Mouse (Mus musculus): ENCODE measurements at regions not wholly inside any gene's neighbourhood (a gene's known extent, or its start where the extent isn't known, plus 50 kb on each side); places are given as distances from the start of the nearest gene placed in this dataset.

DNA sequence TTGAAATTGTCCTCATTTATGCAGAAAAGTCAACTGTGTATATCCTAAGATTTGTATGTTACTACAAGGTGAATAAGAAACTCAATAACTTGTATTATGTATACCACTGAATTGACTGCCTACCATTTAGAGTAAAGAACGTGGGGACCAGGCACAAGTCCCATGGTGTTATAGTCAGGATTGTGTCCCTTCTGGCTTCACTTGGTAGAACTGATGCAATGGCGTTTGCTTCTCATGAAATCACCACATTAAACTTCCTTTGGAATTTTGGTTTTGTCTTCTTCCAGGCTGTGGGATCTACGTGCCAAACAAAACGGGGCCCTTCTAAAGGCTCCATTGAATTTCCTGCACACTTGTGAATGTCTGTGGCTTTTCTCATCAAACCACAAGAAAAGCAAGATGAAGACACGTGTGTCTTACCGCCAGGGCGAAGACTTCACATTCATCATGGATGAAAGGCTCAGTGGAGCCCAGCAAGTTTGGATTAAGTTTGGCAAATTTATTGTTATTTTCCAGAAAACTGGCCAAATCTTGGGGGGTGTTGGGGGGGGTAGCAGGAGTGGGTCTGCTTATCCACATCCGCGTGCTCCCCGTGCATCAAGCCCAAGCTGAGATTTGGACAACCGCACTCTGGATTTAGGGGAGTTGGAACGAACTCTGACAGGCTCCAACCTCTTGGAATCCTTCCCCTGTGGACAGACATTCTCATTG is 353.3 kb downstream of the Ankrd50 start:
- DNase-seq (ENCODE audit: low spot score in 2 of 2) = no peak

DNA sequence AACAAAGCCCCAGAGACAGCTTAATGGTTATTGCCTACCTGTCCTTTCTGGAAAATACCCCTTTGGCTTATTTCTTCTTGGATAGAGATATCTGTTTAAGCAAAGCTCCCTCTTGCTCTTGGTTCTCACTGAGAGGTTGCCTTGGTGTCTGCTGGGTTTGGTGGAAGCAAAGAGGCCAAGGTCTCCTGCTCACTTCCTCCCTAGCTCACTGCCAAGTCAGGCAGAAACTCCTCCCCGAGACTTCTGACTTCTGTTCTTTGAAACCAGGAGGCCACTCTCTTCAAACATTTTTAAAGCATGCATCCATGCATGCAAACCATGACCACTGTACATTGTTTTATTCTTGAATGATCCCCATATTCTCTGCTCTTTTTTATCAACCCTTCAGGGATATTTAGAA is 354.6 kb downstream of the Ankrd50 start:
- no peak for DNase-seq (ENCODE audit: low spot score in 2 of 2)

GRCm38 (mm10) chr3:38129167-38129500 is 355.5 kb downstream of the Ankrd50 start:
- no peak for DNase-seq (ENCODE audit: low spot score in 2 of 2)

- no peak for DNase-seq (ENCODE audit: low spot score in 2 of 2)
Measured at GRCm38 (mm10) chr3:38128486-38129166, 356.0 kb downstream of the Ankrd50 start.

DNA sequence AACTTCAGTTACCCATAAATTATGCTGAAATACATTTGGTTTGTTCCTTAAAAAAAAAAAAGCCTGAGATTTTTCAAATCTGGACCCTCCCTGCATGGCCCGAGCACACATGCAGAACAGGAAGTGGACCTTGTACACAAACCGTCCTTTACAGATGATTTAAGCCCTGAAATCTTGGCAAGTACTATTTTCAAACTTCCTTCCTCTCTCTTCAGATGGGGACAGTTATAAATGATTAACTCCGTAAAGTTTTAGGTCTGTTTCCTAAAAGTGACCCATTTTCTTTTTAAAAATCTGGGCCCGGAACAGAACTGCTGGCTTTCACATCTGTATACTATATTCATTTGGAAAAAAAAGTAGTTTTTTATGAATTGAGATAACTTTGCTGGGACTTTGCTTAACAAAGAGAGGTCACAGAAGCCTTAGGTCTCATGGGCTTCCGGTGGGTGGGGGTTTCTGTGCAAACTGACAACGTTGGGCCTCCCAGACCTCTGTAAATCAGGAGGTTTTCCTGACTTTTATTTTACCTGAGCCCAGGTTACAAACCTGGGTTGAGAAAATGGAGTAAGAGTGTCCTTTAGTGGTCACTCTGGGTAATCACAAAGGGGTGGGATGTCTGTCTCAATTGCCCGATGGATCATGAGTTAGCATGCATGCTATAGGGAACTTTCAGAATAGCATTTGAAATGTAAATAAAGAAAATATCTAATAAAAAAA is 368.4 kb downstream of the Ankrd50 start:
- DNase-seq (ENCODE audit: low spot score in 2 of 2) = no peak

DNA sequence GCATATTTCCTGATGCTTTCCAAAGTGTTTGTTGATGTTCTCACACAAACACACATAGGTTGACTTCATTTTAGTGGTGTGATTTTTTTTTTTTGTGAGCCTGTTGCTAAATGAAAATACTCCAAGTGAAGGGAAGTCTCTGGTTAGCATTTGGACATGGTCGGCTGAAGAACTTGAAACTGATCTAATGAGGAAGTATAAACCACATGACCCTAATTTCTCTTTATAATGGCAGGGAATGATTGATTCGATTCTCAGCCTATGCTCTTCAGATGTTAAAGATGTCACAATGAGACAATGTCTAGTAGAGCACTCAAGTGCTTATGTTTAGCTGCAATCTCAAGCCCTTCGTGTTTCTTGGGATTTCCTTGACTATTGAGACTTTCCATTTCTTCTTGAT is 372.1 kb downstream of the Ankrd50 start:
- no peak for DNase-seq (ENCODE audit: low spot score in 2 of 2)

DNA sequence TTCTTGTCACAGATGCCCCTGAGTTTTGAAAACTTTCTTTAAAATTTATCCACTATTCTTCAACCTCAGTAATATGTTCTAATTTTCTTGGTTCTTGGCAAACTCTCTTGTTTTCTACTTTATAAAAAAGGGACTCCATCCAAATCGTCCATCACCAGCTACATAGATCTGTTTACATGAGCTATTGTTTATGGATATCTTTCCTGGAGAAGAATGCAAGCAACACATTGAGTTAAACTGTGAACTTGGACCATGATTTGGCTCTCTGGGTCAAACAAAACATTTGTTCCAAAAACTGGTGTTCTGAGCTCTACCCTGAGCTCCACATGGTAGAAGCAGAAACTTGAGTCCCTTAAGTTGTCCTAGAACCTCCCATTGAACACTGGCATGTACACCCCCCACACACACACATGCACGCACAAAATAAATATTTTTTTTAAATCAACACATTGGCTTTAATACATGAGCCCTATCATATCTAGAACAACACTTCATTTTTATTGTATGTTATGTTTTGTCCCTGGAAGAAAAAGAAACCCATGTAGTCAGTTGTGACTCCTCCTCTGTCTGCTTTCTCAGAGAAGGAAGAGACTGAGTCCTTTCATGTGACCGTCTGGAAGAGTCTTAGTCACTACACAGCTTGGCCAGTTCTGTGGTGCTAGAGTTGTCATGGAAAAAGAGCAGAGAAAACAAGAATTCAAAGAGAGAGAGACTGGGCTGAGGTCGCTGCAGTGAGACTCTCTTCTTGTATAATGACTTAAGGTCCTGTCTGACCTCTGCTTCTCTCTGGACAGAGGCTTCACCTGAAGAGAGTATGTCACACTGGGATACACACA is 379.4 kb downstream of the Ankrd50 start:
- DNase-seq (ENCODE audit: low spot score in 2 of 2) = no peak

- DNase-seq (ENCODE audit: low spot score in 2 of 2) = no peak
Measured at GRCm38 (mm10) chr3:38104418-38104817, 380.1 kb upstream of the Gm5148 start.

DNA sequence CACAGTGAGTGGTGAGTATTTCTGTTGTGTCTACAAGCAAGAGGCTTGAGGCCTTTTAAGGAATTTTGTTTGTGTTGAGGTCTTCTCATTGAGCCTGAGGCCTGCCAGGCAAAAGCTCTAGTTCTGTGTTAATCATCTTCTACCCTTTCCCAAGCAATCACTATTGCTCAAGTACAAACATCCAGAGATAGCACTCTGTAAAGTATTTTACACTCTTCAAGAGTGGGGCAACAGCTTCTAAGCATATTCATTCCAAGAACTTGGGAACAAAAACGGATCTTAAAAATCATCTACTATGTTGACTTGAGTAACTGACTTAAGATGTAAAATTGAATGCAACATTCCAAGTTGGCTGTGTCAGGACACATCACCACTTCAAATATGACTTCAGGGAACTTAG is 378.7 kb upstream of the Gm5148 start:
- DNase-seq (ENCODE audit: low spot score in 2 of 2) = no peak

DNA sequence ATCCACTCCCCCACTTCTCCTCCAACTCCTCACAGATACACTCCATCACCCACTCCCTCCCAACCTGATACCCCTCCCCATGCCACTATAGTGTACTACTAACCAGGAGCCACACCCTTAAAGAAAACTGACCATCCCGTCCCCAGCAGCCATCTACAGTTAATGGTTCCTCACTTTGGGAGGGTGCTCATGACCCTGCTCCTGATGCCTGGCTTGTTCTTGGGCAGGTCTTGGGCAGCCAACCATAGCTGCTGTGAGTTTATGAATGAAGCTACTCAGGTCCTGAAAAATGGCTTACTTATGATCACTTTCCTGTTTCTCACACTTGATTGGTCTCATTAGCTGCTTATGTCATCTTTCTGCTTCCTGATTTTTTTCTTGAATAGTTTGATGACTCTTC is 377.9 kb upstream of the Gm5148 start:
- DNase-seq (ENCODE audit: low spot score in 2 of 2) = no peak

- DNase-seq (ENCODE audit: low spot score in 2 of 2) = no peak
Measured at GRCm38 (mm10) chr3:38094370-38094979, 370.2 kb upstream of the Gm5148 start.

GRCm38 (mm10) chr3:38084548-38084947 is 360.3 kb upstream of the Gm5148 start:
- no peak for DNase-seq (ENCODE audit: low spot score in 2 of 2)

DNA sequence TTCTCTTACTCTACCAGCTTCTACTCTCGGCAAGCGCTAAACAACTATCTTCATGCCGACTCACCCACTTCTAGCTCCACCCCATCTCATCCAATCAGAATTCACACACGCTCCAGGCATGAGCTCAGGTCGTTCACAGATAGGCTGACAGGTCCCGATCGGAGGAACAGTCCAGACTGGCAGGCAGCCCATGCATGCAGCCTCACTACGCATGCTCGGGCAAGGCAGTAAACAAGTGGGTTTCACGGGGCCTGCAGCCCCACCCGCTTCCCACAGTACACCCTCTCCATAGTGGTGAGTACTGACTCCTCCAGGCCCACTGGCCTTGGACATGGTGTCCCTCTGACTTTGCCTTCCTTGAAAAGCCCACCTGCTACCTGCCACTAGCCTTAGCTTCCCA is 358.1 kb upstream of the Gm5148 start:
- no peak for DNase-seq (ENCODE audit: low spot score in 2 of 2)

- no peak for DNase-seq (ENCODE audit: low spot score in 2 of 2)
Measured at GRCm38 (mm10) chr3:38076835-38077234, 352.5 kb upstream of the Gm5148 start.

DNA sequence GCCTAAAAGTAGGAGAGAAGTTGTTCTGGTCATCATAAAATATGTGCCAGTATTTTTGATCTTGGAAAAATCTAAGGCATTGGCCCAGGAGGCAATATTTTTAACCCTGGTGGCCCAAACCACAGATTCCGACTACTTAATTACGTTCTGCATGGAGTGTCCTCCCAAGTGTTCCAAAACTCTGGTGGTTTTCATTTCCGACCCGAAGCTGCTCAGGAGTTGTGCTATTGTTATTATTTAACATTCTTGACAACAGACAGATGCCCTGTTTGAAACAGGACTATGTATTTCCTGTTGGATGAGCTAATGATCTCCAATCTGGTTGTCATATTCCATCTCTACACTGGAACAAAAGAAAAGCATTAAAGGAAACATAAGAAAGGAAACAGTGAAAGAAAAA is 349.7 kb upstream of the Gm5148 start:
- DNase-seq (ENCODE audit: low spot score in 2 of 2) = no peak

GRCm38 (mm10) chr3:38055627-38056026 is 331.3 kb upstream of the Gm5148 start:
- DNase-seq (ENCODE audit: low spot score in 2 of 2) = no peak

GRCm38 (mm10) chr3:38052941-38053340 is 328.7 kb upstream of the Gm5148 start:
- DNase-seq (ENCODE audit: low spot score in 2 of 2) = no peak

DNA sequence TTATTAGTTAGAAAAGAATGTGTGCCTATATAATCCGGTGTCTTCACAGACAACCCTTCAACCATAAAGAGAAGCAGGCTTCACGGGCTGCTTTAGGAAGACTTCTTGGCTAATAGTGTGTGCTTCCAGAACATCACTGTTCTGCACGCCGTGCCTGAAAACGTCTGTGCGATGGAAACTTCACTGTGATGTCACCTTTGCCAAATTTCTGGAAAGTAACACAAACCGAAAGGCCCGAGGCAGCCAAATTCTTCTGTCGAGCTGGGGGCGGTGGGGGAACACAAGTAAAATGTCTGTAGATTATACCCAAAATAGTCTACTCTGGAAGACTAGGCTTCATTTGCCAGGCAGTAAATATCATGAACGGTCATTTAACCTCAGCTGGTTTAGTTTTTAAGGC is 327.5 kb upstream of the Gm5148 start:
- no peak for DNase-seq (ENCODE audit: low spot score in 2 of 2)

DNA sequence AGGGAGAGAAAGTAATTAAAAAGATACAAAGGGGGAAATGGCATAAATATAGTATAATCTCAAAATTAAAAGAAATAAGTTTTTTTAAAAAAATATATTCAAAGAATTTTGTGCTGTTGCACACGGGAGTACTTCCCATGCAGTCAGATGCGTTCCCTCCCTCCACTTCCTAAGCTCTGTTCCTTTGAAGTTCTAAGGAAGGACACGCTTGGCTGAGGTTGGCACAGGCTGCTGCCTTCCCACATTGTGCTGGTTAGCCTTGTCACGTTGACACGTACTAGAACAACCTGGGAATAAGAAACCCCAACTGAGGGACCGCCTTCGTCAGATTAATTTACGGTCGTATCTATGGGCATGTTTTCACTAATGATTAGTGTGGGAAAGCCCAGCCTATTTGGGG is 326.6 kb upstream of the Gm5148 start:
- DNase-seq (ENCODE audit: low spot score in 2 of 2) = no peak

- no peak for DNase-seq (ENCODE audit: low spot score in 2 of 2)
Measured at GRCm38 (mm10) chr3:38050366-38050765, 326.1 kb upstream of the Gm5148 start.

GRCm38 (mm10) chr3:38049290-38049689 is 325.0 kb upstream of the Gm5148 start:
- DNase-seq (ENCODE audit: low spot score in 2 of 2) = no peak

- DNase-seq (ENCODE audit: low spot score in 2 of 2) = no peak
Measured at GRCm38 (mm10) chr3:38047445-38047844, 323.2 kb upstream of the Gm5148 start.
